Mouse (Mus musculus) neural tube, embryonic 12.5 days (tissue): ENCODE data around the gene Mark1. TPM values are rescaled to one million over a fixed set of nuclear protein-coding genes. Genes with fewer than 3 reads are reported as not detected.

Source experiments
- ATAC-seq: fragments of 200-750 bp; cut with Nextera tagmentation; 2 replicates; pipeline ENCODE4 v1.8.0; 2017; ENCODE audit warnings: low read depth, mild to moderate bottlenecking, moderate TSS enrichment, moderate library complexity; ENCODE audit not compliant: low FRiP score
- H3K27ac ChIP-seq: fragments of 300-500 bp; sonication (generic); 2 replicates; pipeline ENCODE4 v1.5.1; 2016
- H3K27me3 ChIP-seq: fragments of 300-500 bp; sonication (generic); replicated peaks from 2 replicates; pipeline ENCODE4 v1.6.1; 2016; ENCODE audit warnings: mild to moderate bottlenecking
- H3K36me3 ChIP-seq: fragments of 300-500 bp; sonication (generic); 2 replicates; pipeline ENCODE4 v1.6.1; 2016; ENCODE audit warnings: mild to moderate bottlenecking
- H3K4me1 ChIP-seq: fragments of 300-500 bp; sonication (generic); 2 replicates; pipeline ENCODE4 v1.6.1; 2016
- H3K4me2 ChIP-seq: fragments of 300-500 bp; sonication (generic); replicated peaks from 2 replicates; pipeline ENCODE4 v1.6.1; 2016; ENCODE audit warnings: mild to moderate bottlenecking
- H3K4me3 ChIP-seq: fragments of 300-500 bp; sonication (generic); 2 replicates; pipeline ENCODE4 v1.5.1; 2016
- H3K9ac ChIP-seq: fragments of 300-500 bp; sonication (generic); 2 replicates; pipeline ENCODE4 v1.6.1; 2016; ENCODE audit warnings: mild to moderate bottlenecking
- H3K9me3 ChIP-seq: fragments of 300-500 bp; sonication (generic); 2 replicates; pipeline ENCODE4 v1.6.1; 2016; ENCODE audit warnings: mild to moderate bottlenecking
- WGBS: fragments of 180-500 bp; shearing (Covaris S2); methylation state at CpG from one replicate; pipeline ENCODE4 v1.1.7; 2016; 5-methylcytosine and 5-hydroxymethylcytosine counted together
- polyA plus RNA-seq: library from polyadenylated mRNA; unstranded; fragments of >200 nt; fragmentation: Nextera tagmentation; extraction: Ambion mirVana; gene quantifications from 2 replicates; pipeline ENCODE4 v1.2.1, GENCODE M21; 2016

Gene Mark1
- polyA plus RNA-seq, 1 experiment from 2014 or later, result 13.3 TPM

GRCm38 (mm10) chr1:184911861-184912260 lies 87.5 kb downstream of the Mark1 start:
- H3K9me3 ChIP-seq, result no peaks in the 10 kb centered on the region
- no peak for ATAC-seq
- no peaks in the 10 kb centered on the region for H3K4me1 ChIP-seq
- no peak overlapping the region for H3K27ac ChIP-seq
- 80% methylated on average over 6 of the region's 6 CpGs for WGBS
- H3K9ac ChIP-seq, result no peak overlapping the region
- peaks cover 59% of the 10 kb centered on the region for H3K36me3 ChIP-seq
- no peak overlapping the region for H3K4me3 ChIP-seq
- H3K27me3 ChIP-seq, result no peaks in the 10 kb centered on the region
- no peak overlapping the region for H3K4me2 ChIP-seq

GRCm38 (mm10) chr1:184908558-184908957 lies 90.8 kb downstream of the Mark1 start:
- Histone ChIP-seq H3K36me3 (peaks cover 70% of the 10 kb centered on the region), H3K4me1 (peaks cover 9% of the 10 kb centered on the region; the same call in 1 of the 2 replicates), H3K4me2 (no peak overlapping the region), H3K27ac (no peak overlapping the region), H3K9ac (no peak overlapping the region), H3K9me3 (no peaks in the 10 kb centered on the region), H3K4me3 (no peak overlapping the region), H3K27me3 (no peaks in the 10 kb centered on the region)
- WGBS, result 74% methylated on average over 9 of the region's 9 CpGs
- no peak for ATAC-seq

DNA sequence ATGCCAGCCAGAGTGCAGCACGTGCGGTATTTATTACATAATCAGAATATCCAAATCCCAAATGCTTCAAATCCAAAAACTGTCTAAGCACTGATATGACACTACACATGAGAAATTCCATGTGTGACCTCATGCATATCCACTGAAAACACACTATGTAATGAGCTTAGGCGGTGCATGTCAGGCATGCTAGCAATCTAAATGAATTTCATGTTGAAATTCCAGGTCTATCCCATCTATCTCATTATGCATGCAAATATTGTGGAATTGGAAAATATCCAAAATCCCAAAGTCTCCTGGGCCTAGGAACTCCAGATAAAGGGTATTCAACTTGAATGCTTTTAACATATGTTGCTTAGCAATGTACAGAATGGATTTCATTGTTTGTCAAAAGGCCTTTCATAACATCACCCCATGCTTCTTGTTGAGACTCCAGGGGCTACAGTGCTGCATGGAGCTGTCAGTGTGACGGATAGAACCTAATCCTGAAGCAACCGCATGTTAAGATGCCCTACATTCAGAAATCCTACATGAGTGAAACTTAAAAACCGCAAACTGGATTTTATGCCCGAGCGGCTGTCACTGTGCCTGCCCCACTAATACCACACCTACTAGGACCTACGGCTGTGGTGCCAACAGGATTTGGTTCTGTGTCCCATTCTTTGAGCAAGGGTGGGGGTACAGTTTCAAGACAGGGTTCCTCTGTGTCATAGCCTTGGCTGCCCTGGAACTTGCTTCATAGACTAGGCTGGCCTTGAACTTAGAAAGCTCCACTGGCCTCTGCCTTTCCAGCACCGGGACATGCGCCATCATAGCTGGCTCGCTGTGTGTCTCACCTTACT lies 93.2 kb downstream of the Mark1 start:
- Histone ChIP-seq H3K27me3 (no peaks in the 10 kb centered on the region), H3K4me2 (no peak overlapping the region), H3K9ac (no peak overlapping the region), H3K4me1 (peaks cover 9% of the 10 kb centered on the region; the same call in 1 of the 2 replicates), H3K4me3 (no peak overlapping the region), H3K9me3 (no peaks in the 10 kb centered on the region), H3K27ac (no peak overlapping the region), H3K36me3 (peaks cover 58% of the 10 kb centered on the region)
- WGBS, result 79% methylated on average over 12 of the region's 12 CpGs
- no peak; the same call in 1 of the 2 replicates for ATAC-seq

GRCm38 (mm10) chr1:184905371-184905770 lies 94.0 kb downstream of the Mark1 start:
- Histone ChIP-seq H3K9ac (no peak overlapping the region), H3K27me3 (no peaks in the 10 kb centered on the region), H3K27ac (no peak overlapping the region), H3K4me3 (no peak overlapping the region), H3K9me3 (no peaks in the 10 kb centered on the region), H3K4me1 (peaks cover 9% of the 10 kb centered on the region; the same call in 1 of the 2 replicates), H3K4me2 (no peak overlapping the region), H3K36me3 (peaks cover 57% of the 10 kb centered on the region)
- peak; percentile 43; the same call in 1 of the 2 replicates for ATAC-seq
- 65% methylated on average over 19 of the region's 19 CpGs for WGBS

DNA sequence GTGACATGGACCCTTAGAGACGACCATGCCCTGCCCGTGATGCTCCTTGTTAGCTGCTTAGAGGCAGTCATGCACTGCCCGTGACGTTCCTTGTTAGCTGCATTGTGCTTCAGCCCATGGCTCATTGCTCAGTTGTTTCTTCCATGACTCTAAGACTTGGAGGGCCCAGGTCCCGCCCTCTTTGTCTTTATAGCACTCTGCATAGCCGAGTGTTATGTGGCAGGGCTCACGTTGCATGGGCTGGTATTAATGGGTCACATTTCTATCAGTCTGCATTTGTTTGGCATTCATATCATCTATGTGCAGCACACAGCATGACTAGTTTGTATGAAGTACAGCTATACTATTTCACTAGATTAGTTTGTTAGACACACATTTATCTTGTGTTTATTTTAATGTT lies 95.7 kb downstream of the Mark1 start:
- no peak overlapping the region for H3K27ac ChIP-seq
- ATAC-seq, result no peak
- peaks cover 56% of the 10 kb centered on the region for H3K36me3 ChIP-seq
- H3K27me3 ChIP-seq, result no peaks in the 10 kb centered on the region
- no peak overlapping the region for H3K4me3 ChIP-seq
- no peak overlapping the region for H3K9ac ChIP-seq
- 44% methylated on average over 7 of the region's 7 CpGs for WGBS
- H3K9me3 ChIP-seq, result no peaks in the 10 kb centered on the region
- H3K4me2 ChIP-seq, result no peak overlapping the region
- peaks cover 9% of the 10 kb centered on the region; the same call in 1 of the 2 replicates for H3K4me1 ChIP-seq

- Histone ChIP-seq H3K27me3 (no peaks in the 10 kb centered on the region), H3K36me3 (peaks cover 54% of the 10 kb centered on the region), H3K4me1 (peaks cover 9% of the 10 kb centered on the region; the same call in 1 of the 2 replicates), H3K4me2 (no peak overlapping the region), H3K9me3 (no peaks in the 10 kb centered on the region), H3K4me3 (no peak overlapping the region), H3K9ac (no peak overlapping the region), H3K27ac (no peak overlapping the region)
- no peak for ATAC-seq
- 78% methylated on average over 7 of the region's 7 CpGs for WGBS
These were observed 96.5 kb downstream of the Mark1 start for GRCm38 (mm10) chr1:184902886-184903285.

- WGBS, result 83% methylated on average over 16 of the region's 16 CpGs
- Histone ChIP-seq H3K9ac (no peak overlapping the region), H3K36me3 (peaks cover 26% of the 10 kb centered on the region), H3K27ac (no peak overlapping the region), H3K9me3 (no peaks in the 10 kb centered on the region), H3K4me3 (no peak overlapping the region), H3K4me2 (no peak overlapping the region), H3K4me1 (no peaks in the 10 kb centered on the region), H3K27me3 (no peaks in the 10 kb centered on the region)
- ATAC-seq, result no peak
These were observed 102.0 kb downstream of the Mark1 start for GRCm38 (mm10) chr1:184897350-184897749.

DNA sequence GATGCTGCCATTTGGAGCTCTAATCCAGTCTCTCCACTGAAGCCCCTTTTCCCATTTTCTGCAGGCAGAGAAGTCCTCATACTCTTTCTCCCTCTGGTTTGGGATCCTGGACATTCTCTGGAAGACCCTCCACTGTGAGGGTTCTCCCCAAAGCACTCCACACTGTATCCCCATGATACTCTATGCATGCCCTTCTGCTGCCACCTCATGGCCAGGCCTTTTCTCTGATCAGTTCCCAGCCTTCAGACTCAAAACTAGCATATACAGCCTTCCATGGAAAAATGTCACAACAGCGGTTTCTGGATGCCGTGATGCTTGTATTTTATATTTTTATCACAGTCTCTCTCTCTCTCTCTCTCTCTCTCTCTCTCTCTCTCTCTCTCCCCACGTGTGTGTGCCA lies 107.4 kb downstream of the Mark1 start:
- no peaks in the 10 kb centered on the region for H3K27me3 ChIP-seq
- no peaks in the 10 kb centered on the region for H3K9me3 ChIP-seq
- H3K4me3 ChIP-seq, result no peak overlapping the region
- no peak overlapping the region for H3K4me2 ChIP-seq
- H3K9ac ChIP-seq, result no peak overlapping the region
- no peaks in the 10 kb centered on the region for H3K36me3 ChIP-seq
- WGBS, result 85% methylated on average over 3 of the region's 3 CpGs
- H3K4me1 ChIP-seq, result no peaks in the 10 kb centered on the region
- ATAC-seq, result no peak
- H3K27ac ChIP-seq, result no peak overlapping the region

- 89% methylated on average over 6 of the region's 6 CpGs for WGBS
- Histone ChIP-seq H3K4me2 (no peak overlapping the region), H3K4me1 (no peaks in the 10 kb centered on the region), H3K9ac (no peak overlapping the region), H3K36me3 (no peaks in the 10 kb centered on the region), H3K9me3 (no peaks in the 10 kb centered on the region), H3K27ac (no peak overlapping the region), H3K4me3 (no peak overlapping the region), H3K27me3 (0 out of 2 replicates have a peak, but pooled peaks cover 4% of the 10 kb centered on the region)
- ATAC-seq, result no peak
These were observed 109.9 kb downstream of the Mark1 start for GRCm38 (mm10) chr1:184889454-184889853.

- Histone ChIP-seq H3K4me2 (no peak overlapping the region), H3K36me3 (no peaks in the 10 kb centered on the region), H3K9me3 (no peaks in the 10 kb centered on the region), H3K9ac (no peak overlapping the region), H3K4me1 (peaks cover 8% of the 10 kb centered on the region; the same call in 1 of the 2 replicates), H3K27ac (no peak overlapping the region), H3K4me3 (no peak overlapping the region), H3K27me3 (peaks cover 33% of the 10 kb centered on the region)
- WGBS, result 42% methylated on average over 1 of the region's 1 CpGs
- ATAC-seq, result no peak
These were observed 113.2 kb downstream of the Mark1 start for GRCm38 (mm10) chr1:184886160-184886559.

DNA sequence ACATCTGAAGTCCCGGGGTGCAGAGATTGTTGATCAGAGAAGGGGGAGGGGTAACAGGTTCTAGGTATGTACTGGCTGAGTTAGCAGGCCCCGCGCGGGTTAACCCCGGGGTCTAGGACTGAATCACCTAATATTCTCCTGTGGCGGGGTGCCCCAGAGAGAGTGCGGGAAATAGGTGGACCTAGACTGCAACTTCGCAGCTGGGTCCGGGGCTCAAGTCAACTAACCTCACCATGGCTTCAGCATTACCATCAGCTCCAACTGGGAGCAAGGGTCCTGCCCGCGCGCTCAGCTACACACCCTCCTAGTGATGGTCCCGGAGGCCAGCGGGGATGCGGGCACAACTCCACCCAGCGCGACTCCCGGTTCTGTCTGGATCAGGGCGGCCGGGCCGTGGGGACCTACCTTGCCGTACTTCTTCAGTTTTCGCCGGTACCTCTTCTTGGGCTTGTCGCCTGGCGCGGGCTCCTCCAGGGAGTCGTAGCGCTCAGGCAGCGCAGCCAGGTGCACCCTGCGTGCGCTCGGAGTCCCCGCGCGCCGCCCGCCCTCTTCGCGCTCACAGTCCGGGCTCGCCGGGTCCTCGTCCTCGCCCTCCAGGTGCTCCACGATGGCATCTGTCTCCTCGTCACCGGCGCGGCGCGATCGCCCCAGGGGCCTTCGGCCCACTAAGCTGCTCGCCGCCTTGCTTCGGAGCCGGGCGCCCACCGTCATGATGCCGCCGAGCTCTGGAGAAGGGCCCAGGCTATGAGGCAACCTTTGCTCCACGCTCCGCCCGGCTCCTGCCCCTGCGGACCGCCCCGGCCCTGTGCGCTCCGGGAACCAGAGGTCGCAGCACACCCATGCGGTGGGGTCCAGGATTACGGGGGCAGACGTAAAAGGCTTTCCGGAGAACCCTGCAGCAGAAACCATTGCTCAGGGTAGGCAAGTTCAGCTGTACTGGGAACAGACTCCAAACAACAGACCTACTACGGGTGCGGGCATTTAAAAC lies 116.8 kb downstream of the Mark1 start, which contains the start of gene C130074G19Rik:
Gene C130074G19Rik (minus strand): TSS at position 938 of the 988 bp plus-strand sequence.
- H3K4me3 ChIP-seq, result peak within 1 kb of the TSS; percentile 41
- no peak within 1 kb of the TSS for H3K27ac ChIP-seq
- peak within 1 kb of the TSS; percentile 80 for H3K4me2 ChIP-seq
- peaks cover 8% of the 10 kb centered on the region; the same call in 1 of the 2 replicates for H3K4me1 ChIP-seq
- 2% methylated on average over 77 of the region's 77 CpGs for WGBS
- peaks cover 39% of the 10 kb centered on the region for H3K27me3 ChIP-seq
- peak within 1 kb of the TSS; percentile 48; the same call in 1 of the 2 replicates for H3K9ac ChIP-seq
- no peaks in the 10 kb centered on the region for H3K9me3 ChIP-seq
- no peaks in the 10 kb centered on the region for H3K36me3 ChIP-seq
- peak; percentile 33 for ATAC-seq

DNA sequence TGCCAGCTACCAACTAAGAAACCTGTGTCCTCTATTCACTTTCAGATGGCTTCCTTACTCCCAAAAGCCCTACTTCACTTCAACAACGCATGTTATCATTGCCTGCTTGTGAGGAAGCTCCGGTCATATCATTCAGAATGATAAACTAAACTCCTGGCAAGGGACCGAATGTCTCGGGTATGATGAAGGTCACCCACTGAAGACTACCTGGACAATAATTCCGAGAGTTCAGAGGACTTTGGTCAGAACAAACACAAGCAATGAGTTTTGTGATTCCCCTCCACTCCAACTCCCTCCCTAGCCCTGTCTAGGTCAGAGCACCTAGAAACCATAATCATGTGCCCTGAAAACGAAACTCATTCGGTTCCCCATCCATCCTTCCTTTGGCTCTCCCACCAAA lies 117.5 kb downstream of the Mark1 start:
- Histone ChIP-seq H3K36me3 (no peaks in the 10 kb centered on the region), H3K4me3 (no peak overlapping the region), H3K4me1 (peaks cover 8% of the 10 kb centered on the region; the same call in 1 of the 2 replicates), H3K27ac (no peak overlapping the region), H3K9ac (0 out of 2 replicates have a peak overlapping the region, but pooled peaks have one; percentile 48), H3K27me3 (peaks cover 39% of the 10 kb centered on the region), H3K4me2 (peak overlapping the region; percentile 80; the same call in 1 of the 2 replicates), H3K9me3 (no peaks in the 10 kb centered on the region)
- no peak for ATAC-seq
- 67% methylated on average over 7 of the region's 7 CpGs for WGBS
